Mouse (Mus musculus): ENCODE results near the gene Specc1. TPM values are rescaled to one million over a fixed set of nuclear protein-coding genes. Genes with fewer than 3 reads are reported as not detected.

The Specc1 gene
- polyA plus RNA-seq, 1 experiment from 2014 or later = 16.2 TPM

GRCm38 (mm10) chr11:62166503-62166902 lies 209.9 kb downstream of the Specc1 start:
- H3K4me2 ChIP-seq = no peak overlapping the region
- H3K4me3 ChIP-seq = no peak overlapping the region
- peaks cover 30% of the 10 kb centered on the region for H3K36me3 ChIP-seq (ENCODE audit: poor library complexity, severe bottlenecking)
- H3K9ac ChIP-seq = no peak overlapping the region
- no peaks in the 10 kb centered on the region for H3K27me3 ChIP-seq
- no peak for ATAC-seq
- no peaks in the 10 kb centered on the region for H3K4me1 ChIP-seq
- H3K9me3 ChIP-seq (replicated peaks) = no peaks in the 10 kb centered on the region
- 78% methylated on average over 3 of the region's 3 CpGs for WGBS
- no peak overlapping the region for H3K27ac ChIP-seq

GRCm38 (mm10) chr11:62168146-62168545 lies 211.6 kb downstream of the Specc1 start:
- H3K27me3 ChIP-seq = no peaks in the 10 kb centered on the region
- no peak for ATAC-seq
- H3K9me3 ChIP-seq (replicated peaks) = no peaks in the 10 kb centered on the region
- H3K9ac ChIP-seq = no peak overlapping the region
- H3K4me1 ChIP-seq = no peaks in the 10 kb centered on the region
- H3K4me2 ChIP-seq = no peak overlapping the region
- no peak overlapping the region for H3K4me3 ChIP-seq
- H3K36me3 ChIP-seq (ENCODE audit: poor library complexity, severe bottlenecking) = peaks cover 23% of the 10 kb centered on the region
- H3K27ac ChIP-seq = no peak overlapping the region
- WGBS = 93% methylated on average over 3 of the region's 3 CpGs

GRCm38 (mm10) chr11:62177395-62178113 lies 221.0 kb downstream of the Specc1 start:
- Histone ChIP-seq H3K4me3 (no peak overlapping the region), H3K9me3 (replicated peaks) (no peaks in the 10 kb centered on the region), H3K36me3 (ENCODE audit: poor library complexity, severe bottlenecking) (peaks cover 11% of the 10 kb centered on the region), H3K4me2 (no peak overlapping the region), H3K27me3 (no peaks in the 10 kb centered on the region), H3K9ac (no peak overlapping the region), H3K4me1 (no peaks in the 10 kb centered on the region), H3K27ac (no peak overlapping the region)
- no peak for ATAC-seq
- WGBS = 94% methylated on average over 10 of the region's 10 CpGs

GRCm38 (mm10) chr11:62180791-62181190 lies 224.2 kb downstream of the Specc1 start:
- WGBS = 92% methylated on average over 6 of the region's 6 CpGs
- no peaks in the 10 kb centered on the region for H3K4me1 ChIP-seq
- H3K4me3 ChIP-seq = no peak overlapping the region

GRCm38 (mm10) chr11:62184900-62185299 lies 228.3 kb downstream of the Specc1 start:
- no peaks in the 10 kb centered on the region for H3K4me1 ChIP-seq
- no peak overlapping the region for H3K4me2 ChIP-seq
- H3K27me3 ChIP-seq = no peaks in the 10 kb centered on the region
- no peak overlapping the region for H3K9ac ChIP-seq
- 95% methylated on average over 4 of the region's 4 CpGs for WGBS
- H3K4me3 ChIP-seq = no peak overlapping the region
- no peak overlapping the region for H3K27ac ChIP-seq
- no peak for ATAC-seq
- H3K9me3 ChIP-seq (replicated peaks) = no peaks in the 10 kb centered on the region
- H3K36me3 ChIP-seq (ENCODE audit: poor library complexity, severe bottlenecking) = peaks cover 8% of the 10 kb centered on the region

More at GRCm38 (mm10) chr11:62180791-62181190, 224.2 kb downstream of the Specc1 start:
- no peak for ATAC-seq
- no peaks in the 10 kb centered on the region for H3K9me3 ChIP-seq (replicated peaks)
- H3K9ac ChIP-seq = no peak overlapping the region
- H3K36me3 ChIP-seq (ENCODE audit: poor library complexity, severe bottlenecking) = peaks cover 10% of the 10 kb centered on the region
- no peaks in the 10 kb centered on the region for H3K27me3 ChIP-seq
- H3K4me2 ChIP-seq = no peak overlapping the region
- H3K27ac ChIP-seq = no peak overlapping the region

GRCm38 (mm10) chr11:62187074-62187473 lies 230.5 kb downstream of the Specc1 start:
- Histone ChIP-seq H3K4me1 (no peaks in the 10 kb centered on the region), H3K9ac (no peak overlapping the region), H3K4me3 (no peak overlapping the region), H3K4me2 (no peak overlapping the region), H3K27ac (no peak overlapping the region), H3K36me3 (ENCODE audit: poor library complexity, severe bottlenecking) (no peaks in the 10 kb centered on the region), H3K9me3 (replicated peaks) (no peaks in the 10 kb centered on the region), H3K27me3 (no peaks in the 10 kb centered on the region)
- no peak for ATAC-seq
- 92% methylated on average over 8 of the region's 8 CpGs for WGBS

- Histone ChIP-seq H3K9ac (no peak overlapping the region), H3K4me3 (no peak overlapping the region), H3K27me3 (no peaks in the 10 kb centered on the region), H3K36me3 (ENCODE audit: poor library complexity, severe bottlenecking) (no peaks in the 10 kb centered on the region), H3K4me2 (no peak overlapping the region), H3K9me3 (replicated peaks) (no peaks in the 10 kb centered on the region), H3K4me1 (peaks cover 4% of the 10 kb centered on the region; the same call in 1 of the 2 replicates), H3K27ac (no peak overlapping the region)
- WGBS = 88% methylated on average over 3 of the region's 3 CpGs
- ATAC-seq = no peak
Measured at GRCm38 (mm10) chr11:62192050-62192449, 235.5 kb downstream of the Specc1 start.

GRCm38 (mm10) chr11:62193116-62193515 lies 236.6 kb downstream of the Specc1 start:
- Histone ChIP-seq H3K27ac (no peak overlapping the region), H3K9ac (no peak overlapping the region), H3K4me1 (peaks cover 10% of the 10 kb centered on the region; the same call in 1 of the 2 replicates), H3K36me3 (ENCODE audit: poor library complexity, severe bottlenecking) (no peaks in the 10 kb centered on the region), H3K9me3 (replicated peaks) (no peaks in the 10 kb centered on the region), H3K27me3 (no peaks in the 10 kb centered on the region), H3K4me3 (no peak overlapping the region), H3K4me2 (no peak overlapping the region)
- no peak for ATAC-seq
- WGBS = 94% methylated on average over 3 of the region's 3 CpGs

GRCm38 (mm10) chr11:62194217-62194616 lies 237.7 kb downstream of the Specc1 start:
- Histone ChIP-seq H3K9ac (no peak overlapping the region), H3K27me3 (no peaks in the 10 kb centered on the region), H3K9me3 (replicated peaks) (no peaks in the 10 kb centered on the region), H3K4me1 (peaks cover 10% of the 10 kb centered on the region; the same call in 1 of the 2 replicates), H3K4me2 (no peak overlapping the region), H3K4me3 (no peak overlapping the region), H3K36me3 (ENCODE audit: poor library complexity, severe bottlenecking) (no peaks in the 10 kb centered on the region), H3K27ac (no peak overlapping the region)
- ATAC-seq = no peak

GRCm38 (mm10) chr11:62200901-62201512 lies 244.4 kb downstream of the Specc1 start:
- H3K27me3 ChIP-seq = no peaks in the 10 kb centered on the region
- H3K4me1 ChIP-seq = peaks cover 10% of the 10 kb centered on the region; the same call in 1 of the 2 replicates
- no peak overlapping the region for H3K27ac ChIP-seq
- no peak overlapping the region for H3K4me3 ChIP-seq
- H3K9ac ChIP-seq = no peak overlapping the region
- no peaks in the 10 kb centered on the region for H3K9me3 ChIP-seq (replicated peaks)
- H3K4me2 ChIP-seq = no peak overlapping the region
- 89% methylated on average over 5 of the region's 5 CpGs for whole genome bisulfite sequencing
- no peak for ATAC-seq
- H3K36me3 ChIP-seq (ENCODE audit: poor library complexity, severe bottlenecking) = peaks cover 2% of the 10 kb centered on the region; the same call in 1 of the 2 replicates

- Histone ChIP-seq H3K27ac (no peak overlapping the region), H3K27me3 (no peaks in the 10 kb centered on the region), H3K4me3 (no peak overlapping the region), H3K36me3 (ENCODE audit: poor library complexity, severe bottlenecking) (peaks cover 6% of the 10 kb centered on the region; the same call in 1 of the 2 replicates), H3K4me2 (no peak overlapping the region), H3K9ac (no peak overlapping the region), H3K4me1 (no peaks in the 10 kb centered on the region), H3K9me3 (replicated peaks) (no peaks in the 10 kb centered on the region)
- ATAC-seq = no peak
- 86% methylated on average over 1 of the region's 1 CpGs for WGBS
Measured at GRCm38 (mm10) chr11:62202645-62203044, 246.1 kb downstream of the Specc1 start.

GRCm38 (mm10) chr11:62209111-62209510 lies 252.5 kb downstream of the Specc1 start:
- H3K4me2 ChIP-seq = no peak overlapping the region

More at GRCm38 (mm10) chr11:62209111-62209510, 252.5 kb downstream of the Specc1 start:
- Histone ChIP-seq H3K4me3 (no peak overlapping the region), H3K4me1 (no peaks in the 10 kb centered on the region), H3K27ac (no peak overlapping the region), H3K9me3 (replicated peaks) (no peaks in the 10 kb centered on the region), H3K27me3 (no peaks in the 10 kb centered on the region), H3K36me3 (ENCODE audit: poor library complexity, severe bottlenecking) (peaks cover 9% of the 10 kb centered on the region; the same call in 1 of the 2 replicates), H3K9ac (no peak overlapping the region)
- no peak for ATAC-seq
- WGBS = 34% methylated on average over 2 of the region's 2 CpGs

Data from forebrain, embryonic 13.5 days (tissue).